ENCODE assay signal across 8 mouse cellular contexts in the genomic region with DNA sequence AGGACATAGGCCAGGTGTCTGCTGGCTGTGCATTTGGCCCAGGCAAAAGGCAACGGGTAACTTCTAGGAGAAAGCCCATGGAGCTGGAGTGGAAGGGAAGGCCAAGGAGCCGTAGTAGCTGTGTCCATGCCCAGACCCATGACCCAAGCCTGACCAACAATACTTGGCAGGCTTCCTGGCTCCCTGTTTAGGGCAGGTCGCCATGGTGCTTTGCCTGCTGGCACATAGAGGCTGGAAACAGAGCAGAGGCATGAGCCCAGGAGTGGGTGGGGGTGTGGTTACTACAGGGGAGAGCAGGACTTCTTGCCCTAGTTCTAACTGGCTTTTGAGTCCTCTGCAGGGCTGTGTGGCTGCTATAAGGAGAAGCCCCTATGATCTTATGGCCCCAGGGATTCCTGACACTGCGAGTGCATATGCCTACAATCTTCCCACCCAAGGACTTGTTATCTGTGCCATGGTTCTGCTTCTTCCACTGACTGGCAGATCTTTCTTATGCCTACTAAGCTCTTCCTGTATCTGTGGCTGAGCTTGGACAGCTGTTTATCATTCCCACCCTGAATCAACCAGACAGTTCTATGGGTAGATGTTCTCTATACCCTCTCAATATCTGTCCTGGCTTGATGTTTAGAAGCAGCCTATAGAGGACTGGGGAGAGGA. TPM values are rescaled to one million over a fixed set of nuclear protein-coding genes. Genes with fewer than 3 reads are reported as not detected.
A peak's percentile ranks its signal among the peaks of the same experiment; 100 is the strongest.
DNase-seq lines count a peak whose midpoint lies in the region; ATAC-seq lines count a peak whose summit lies in the region.

No protein-coding gene starts in this region.

- no peak for ATAC-seq in CD4-positive, CD25-positive, alpha-beta regulatory T cell, adult 4 months

- DNase-seq in layer of hippocampus, adult 9-11 months, result peak; percentile 4
- DNase-seq in layer of hippocampus, adult 9-10 months (ENCODE audit: low spot score), result no peak
- DNase-seq in cerebellum, adult 11 months, result peak; percentile 85
- peak; percentile 61 to 78 for DNase-seq in heart, postnatal 10 days
- peak; percentile 55 for DNase-seq in lung, postnatal 36 days
- DNase-seq in retina, embryonic 14.5 days (ENCODE audit: low spot score), result no peak
- DNase-seq in frontal cortex, adult 2 months (ENCODE audit: extremely low spot score in 1 of 2, low spot score in 1 of 2), result no peak

- intact Hi-C loops in heart, postnatal 10 days (cut with DNase I), result no loop called here

RNA-seq across cellular contexts. Expression of gene Nhsl2, which starts 40.8 kb away (rescaled TPM):
- 1 to 10 TPM; 7.5 to 9.9 TPM for total RNA-seq in heart, postnatal 10 days (2021)
- 1 to 10 TPM; 1.4 to 2.2 TPM for polyA plus RNA-seq in CD4-positive, CD25-positive, alpha-beta regulatory T cell, adult 4 months (2017; shearing (Covaris generic))
- 12.1 and 12.2 TPM in 2 replicates for polyA plus RNA-seq in frontal cortex, adult 2 months (2012; rRNA removed)

Comparison
In these comparisons a context has a peak if more than half of its experiments do, and no peak if none do; other contexts are left out.
1. DNase-seq: peak in layer of hippocampus, adult 9-11 months (single experiment), cerebellum, adult 11 months (single experiment), heart, postnatal 10 days (2 of 2) and lung, postnatal 36 days (single experiment); none in layer of hippocampus, adult 9-10 months (single experiment), retina, embryonic 14.5 days (single experiment) and frontal cortex, adult 2 months (0 of 2).